Mouse (Mus musculus) frontal cortex, postnatal 10 days (tissue): Measurements from ENCODE around the gene Ube2o.
A peak's percentile ranks its signal among the peaks of the same experiment; 100 is the strongest.

Source experiments
- DNase-seq, 2 experiments: peaks; one replicate each; pipeline ENCODE4 v3.0.0; 2022; ENCODE audit warnings: low spot score in 2 of 2, mixed read lengths in 1 of 2

Gene Ube2o

GRCm38 (mm10) chr11:116581376-116581814, at the start of gene Ube2o:
Ube2o (minus strand) TSS chr11:116581447.
- peak; percentile 75 to 86 for DNase-seq

GRCm38 (mm10) chr11:116630171-116630965, 49.1 kb upstream of the Ube2o start:
- DNase-seq: no peak

DNA sequence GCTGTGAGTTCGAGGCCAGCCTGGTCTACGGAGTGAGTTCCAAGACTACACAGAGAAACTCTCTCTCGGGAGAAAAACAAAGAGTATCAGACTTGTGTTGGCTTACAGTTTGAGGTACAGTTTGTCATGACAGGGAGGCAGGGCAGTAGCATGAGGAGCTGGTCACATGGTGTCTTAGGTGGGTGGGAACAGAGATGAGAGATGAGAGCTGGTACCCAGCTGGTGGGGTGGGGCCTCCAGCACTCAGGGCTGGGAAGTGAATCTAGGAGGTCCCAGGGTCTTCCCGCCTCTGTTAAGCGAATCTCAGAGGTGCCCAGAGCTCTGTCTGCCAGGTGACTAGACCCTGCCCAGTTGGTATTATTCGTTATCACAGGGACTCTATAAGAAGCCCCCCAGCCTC, 48.2 kb upstream of the Ube2o start:
- no peak for DNase-seq

GRCm38 (mm10) chr11:116628712-116629111, 47.5 kb upstream of the Ube2o start:
- DNase-seq: peak; percentile 69 to 86

GRCm38 (mm10) chr11:116627072-116628020, 46.1 kb upstream of the Ube2o start:
- DNase-seq: no peak

- DNase-seq: no peak
These were observed 45.2 kb upstream of the Ube2o start, which contains the start of gene Rhbdf2 for GRCm38 (mm10) chr11:116626299-116627071. Rhbdf2 (minus strand) TSS chr11:116627019.

DNA sequence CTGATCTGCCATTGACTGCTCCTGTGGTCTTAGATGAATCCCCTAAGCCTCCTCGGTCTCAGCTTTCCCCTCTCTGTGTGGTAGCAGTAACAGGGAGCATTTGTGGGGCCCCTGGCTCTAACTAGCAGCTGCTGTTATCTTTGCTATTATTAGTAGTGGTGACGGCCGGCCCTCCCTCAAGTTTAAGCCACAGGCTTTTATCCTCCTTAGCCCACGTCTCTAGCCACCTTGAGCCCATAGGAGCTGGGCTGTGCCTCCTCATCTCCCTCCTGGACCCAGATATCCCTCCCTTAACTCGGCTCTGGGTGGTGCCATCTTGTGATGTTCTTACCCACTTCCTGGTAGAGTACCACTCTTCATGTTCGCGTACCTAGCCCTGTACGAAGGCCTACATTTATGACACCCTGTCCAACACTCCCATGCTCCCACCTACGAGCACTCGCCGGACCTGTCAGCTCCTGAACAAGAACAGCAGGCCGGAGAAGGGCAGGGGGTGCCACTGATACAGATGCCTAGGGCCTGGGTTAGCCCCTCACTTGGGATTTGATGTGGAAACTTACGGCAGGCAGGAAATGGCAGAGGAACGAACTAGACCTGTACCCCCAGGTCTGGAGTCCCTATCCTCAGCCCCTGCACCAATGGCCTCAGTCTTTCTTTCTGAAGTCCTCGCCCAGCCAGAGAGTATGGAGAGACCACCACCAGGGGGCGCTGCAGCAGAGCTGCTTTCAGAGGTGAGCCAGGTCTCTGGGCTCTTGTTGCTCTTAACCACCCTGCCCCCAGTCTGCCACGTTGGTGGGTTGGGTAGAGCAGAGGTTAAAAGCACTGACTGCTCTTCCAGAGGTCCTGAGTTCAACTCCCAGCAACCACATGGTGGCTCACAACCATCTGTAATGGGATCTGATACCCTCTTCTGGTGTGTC, 44.1 kb upstream of the Ube2o start:
- DNase-seq: no peak

GRCm38 (mm10) chr11:116624131-116624832, 43.0 kb upstream of the Ube2o start:
- DNase-seq: peak in 1 of 2 experiments; percentile 44

GRCm38 (mm10) chr11:116623281-116624124, 42.3 kb upstream of the Ube2o start:
- no peak for DNase-seq

DNA sequence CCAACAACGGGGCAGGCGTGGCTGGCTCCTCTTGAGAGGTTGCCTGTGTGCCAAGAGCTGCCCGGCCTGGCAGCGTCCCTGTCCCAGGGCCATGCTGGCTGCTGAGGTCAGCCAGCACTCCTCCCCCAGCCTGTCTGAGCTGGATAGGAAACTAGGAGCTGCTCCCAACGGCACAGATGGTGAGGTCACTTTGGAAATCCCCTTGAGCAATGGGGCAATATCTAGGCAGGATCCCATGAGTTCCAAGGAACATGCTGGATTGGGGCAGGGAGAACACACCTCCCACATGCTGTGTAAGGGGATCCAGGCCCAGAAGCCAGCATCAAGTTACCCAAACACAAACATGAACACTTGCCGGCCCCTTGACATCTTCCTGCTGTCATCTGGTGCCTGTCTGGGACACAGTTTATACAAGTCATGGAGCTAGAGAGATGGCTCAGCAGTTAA, 40.0 kb upstream of the Ube2o start:
- DNase-seq: no peak

- DNase-seq: no peak
These were observed 39.5 kb upstream of the Ube2o start for GRCm38 (mm10) chr11:116620559-116621253.

DNA sequence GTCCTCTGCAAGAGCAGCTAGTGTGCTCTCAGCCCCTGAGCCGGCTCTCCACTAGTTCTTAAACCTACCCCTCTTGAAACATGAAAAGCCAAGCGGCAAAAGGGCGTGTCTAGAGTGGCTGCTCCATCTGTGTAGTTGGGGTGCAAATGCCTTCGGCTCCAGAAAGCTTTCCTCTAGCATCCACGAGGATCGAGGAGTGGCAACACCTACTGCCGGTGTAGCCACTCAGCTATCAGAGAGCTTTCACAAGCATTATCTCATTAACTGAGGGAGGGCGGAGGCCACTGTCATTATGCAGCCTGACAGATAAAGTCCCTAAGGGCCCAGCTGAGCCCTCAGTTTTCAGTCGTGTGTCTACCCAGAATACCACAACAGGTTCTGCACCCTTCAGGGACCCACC, 38.8 kb upstream of the Ube2o start:
- no peak for DNase-seq

- no peak for DNase-seq
These were observed 38.3 kb upstream of the Ube2o start for GRCm38 (mm10) chr11:116619561-116619960.

DNA sequence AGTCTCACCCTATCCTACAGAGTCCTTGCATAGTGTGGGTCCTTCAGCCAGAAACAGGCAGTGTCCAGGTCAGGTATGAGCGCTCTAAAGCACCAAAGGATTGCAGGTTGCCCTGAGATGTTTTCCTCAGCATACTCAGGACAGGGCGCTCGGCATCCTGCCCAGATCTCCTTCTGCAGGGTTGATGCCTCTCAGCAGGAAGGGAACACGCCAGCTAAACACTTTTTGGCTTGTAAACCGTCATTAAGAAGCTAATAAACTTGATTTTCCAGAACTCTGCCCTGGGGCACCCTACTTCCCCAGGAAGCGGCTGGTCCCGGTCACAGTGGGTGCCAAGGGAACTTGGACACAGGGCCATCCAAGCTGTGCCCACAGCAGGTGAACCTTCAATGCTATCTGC, 37.9 kb upstream of the Ube2o start:
- DNase-seq: no peak

DNA sequence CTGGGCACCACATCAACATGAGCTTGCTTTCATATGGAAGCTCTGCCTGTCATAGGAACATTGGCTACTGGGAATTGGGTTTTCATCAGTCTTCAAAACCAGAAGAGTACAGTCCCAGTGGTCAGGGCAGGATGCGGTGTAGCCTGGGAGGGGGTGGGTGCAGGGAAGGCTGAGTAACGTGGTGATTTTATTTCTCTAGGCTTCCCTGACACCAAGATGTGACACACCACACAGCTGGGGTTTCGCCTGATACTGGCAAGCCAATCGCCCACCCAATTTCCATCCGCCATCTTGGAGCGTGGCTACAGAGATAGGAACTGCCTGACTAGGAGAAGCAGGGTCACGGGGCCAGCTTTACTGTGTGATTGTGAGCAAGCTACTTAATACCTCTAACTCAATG, 37.4 kb upstream of the Ube2o start:
- no peak for DNase-seq

DNA sequence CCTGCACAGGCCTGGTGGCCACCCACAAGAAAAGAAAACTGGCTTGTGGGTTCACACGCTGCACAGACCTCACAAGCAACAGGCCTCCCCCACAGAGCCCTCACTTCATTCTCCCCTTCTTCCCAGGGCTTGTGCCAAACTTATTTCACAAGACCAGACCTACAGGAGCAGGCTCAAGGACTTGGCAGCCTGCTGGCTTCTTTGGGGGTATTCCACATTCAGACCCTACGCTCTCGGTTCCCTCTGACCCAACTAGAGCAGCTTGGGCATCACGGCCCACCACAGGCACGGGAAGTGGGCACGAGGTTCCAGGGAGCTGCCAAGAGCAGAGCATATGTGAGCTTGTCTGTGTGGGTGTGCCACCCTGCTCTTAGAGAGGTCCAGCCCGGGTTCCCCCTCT, 36.4 kb upstream of the Ube2o start:
- DNase-seq: no peak

GRCm38 (mm10) chr11:116616438-116617118, 35.3 kb upstream of the Ube2o start:
- DNase-seq: no peak
